Mouse (Mus musculus): ENCODE data around the gene Aqp5. TPM values are rescaled to one million over a fixed set of nuclear protein-coding genes. Genes with fewer than 3 reads are reported as not detected.

The Aqp5 gene
- polyA plus RNA-seq, 1 experiment from 2014 or later: 0.22 TPM

GRCm38 (mm10) chr15:99614753-99615152 lies 24.2 kb downstream of the Aqp5 start:
- Histone ChIP-seq H3K36me3 (replicated peaks) (peaks cover 6% of the 10 kb centered on the region), H3K9ac (no peak overlapping the region), H3K4me1 (peaks cover 22% of the 10 kb centered on the region), H3K27me3 (peaks cover 25% of the 10 kb centered on the region), H3K9me3 (no peaks in the 10 kb centered on the region), H3K4me3 (replicated peaks) (no peak overlapping the region), H3K4me2 (peak overlapping the region; percentile 17; the same call in 1 of the 2 replicates), H3K27ac (no peak overlapping the region)
- WGBS: 3% methylated on average over 12 of the region's 12 CpGs
- ATAC-seq (ENCODE audit: low FRiP score): no peak

DNA sequence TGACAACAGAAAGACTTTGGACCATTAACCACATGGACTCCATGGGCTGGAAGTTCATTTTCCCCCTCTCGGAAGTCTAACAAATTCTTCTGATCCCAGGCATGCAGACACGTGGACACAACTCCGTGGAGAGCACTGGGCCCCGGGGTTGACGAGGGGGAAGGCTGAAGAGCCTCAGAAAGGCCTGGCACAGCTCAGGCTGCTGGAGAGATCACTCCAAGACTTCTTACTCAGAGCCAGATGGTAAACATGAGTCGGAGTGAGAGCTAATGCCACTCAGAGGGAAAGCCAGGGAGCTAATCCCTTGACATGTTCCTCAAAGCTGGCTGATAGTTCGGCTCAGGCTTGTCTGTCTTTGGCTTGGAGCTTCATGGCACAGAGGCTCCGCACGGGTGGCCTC lies 24.7 kb downstream of the Aqp5 start:
- H3K9me3 ChIP-seq: no peaks in the 10 kb centered on the region
- 55% methylated on average over 9 of the region's 9 CpGs for WGBS
- no peak overlapping the region for H3K27ac ChIP-seq
- no peak for ATAC-seq (ENCODE audit: low FRiP score)
- peaks cover 22% of the 10 kb centered on the region for H3K4me1 ChIP-seq
- no peak overlapping the region for H3K4me2 ChIP-seq
- H3K4me3 ChIP-seq (replicated peaks): no peak overlapping the region
- H3K27me3 ChIP-seq: peaks cover 25% of the 10 kb centered on the region
- H3K36me3 ChIP-seq (replicated peaks): peaks cover 9% of the 10 kb centered on the region
- no peak overlapping the region for H3K9ac ChIP-seq

GRCm38 (mm10) chr15:99618595-99618994 lies 28.0 kb downstream of the Aqp5 start:
- no peak for ATAC-seq (ENCODE audit: low FRiP score)
- Histone ChIP-seq H3K9ac (no peak overlapping the region), H3K4me2 (no peak overlapping the region), H3K36me3 (replicated peaks) (peaks cover 41% of the 10 kb centered on the region), H3K27me3 (peaks cover 9% of the 10 kb centered on the region), H3K4me1 (peaks cover 14% of the 10 kb centered on the region), H3K9me3 (no peaks in the 10 kb centered on the region), H3K4me3 (replicated peaks) (no peak overlapping the region), H3K27ac (no peak overlapping the region)
- WGBS: 93% methylated on average over 3 of the region's 3 CpGs

GRCm38 (mm10) chr15:99619821-99620220 lies 29.2 kb downstream of the Aqp5 start:
- Histone ChIP-seq H3K4me3 (replicated peaks) (no peak overlapping the region), H3K27me3 (no peaks in the 10 kb centered on the region), H3K9ac (no peak overlapping the region), H3K4me2 (no peak overlapping the region), H3K36me3 (replicated peaks) (peaks cover 52% of the 10 kb centered on the region), H3K27ac (no peak overlapping the region), H3K4me1 (peaks cover 8% of the 10 kb centered on the region), H3K9me3 (no peaks in the 10 kb centered on the region)
- ATAC-seq (ENCODE audit: low FRiP score): no peak
- WGBS: 89% methylated on average over 4 of the region's 4 CpGs

- no peak overlapping the region for H3K4me3 ChIP-seq (replicated peaks)
- no peak overlapping the region for H3K4me2 ChIP-seq
- H3K4me1 ChIP-seq: no peaks in the 10 kb centered on the region
- H3K27ac ChIP-seq: no peak overlapping the region
- H3K36me3 ChIP-seq (replicated peaks): peaks cover 74% of the 10 kb centered on the region
- H3K9me3 ChIP-seq: no peaks in the 10 kb centered on the region
- H3K9ac ChIP-seq: no peak overlapping the region
- ATAC-seq (ENCODE audit: low FRiP score): no peak
- H3K27me3 ChIP-seq: no peaks in the 10 kb centered on the region
- WGBS: 93% methylated on average over 11 of the region's 11 CpGs
These were observed 31.5 kb downstream of the Aqp5 start for GRCm38 (mm10) chr15:99622063-99622462.

DNA sequence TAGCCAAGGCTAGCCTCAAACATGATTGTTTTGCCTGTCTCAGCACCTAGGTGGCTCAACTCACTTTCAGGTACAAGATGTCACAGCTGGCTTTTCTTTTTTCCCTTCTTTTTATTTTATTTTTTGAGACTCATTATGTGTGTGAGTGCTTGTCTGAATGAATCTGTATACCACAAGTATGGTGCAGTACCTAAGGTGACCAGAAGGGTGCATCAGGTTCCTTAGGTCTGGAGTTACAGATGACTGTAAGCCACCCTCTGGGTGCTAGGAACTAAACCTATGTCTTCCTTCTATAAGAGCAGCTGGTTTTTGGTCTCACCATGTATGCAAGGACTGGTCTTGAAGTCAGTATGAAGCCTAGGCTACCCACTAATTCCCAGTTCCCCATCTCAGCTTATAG lies 41.0 kb downstream of the Aqp5 start:
- ATAC-seq (ENCODE audit: low FRiP score): no peak
- Histone ChIP-seq H3K4me3 (replicated peaks) (no peak overlapping the region), H3K36me3 (replicated peaks) (peaks cover 94% of the 10 kb centered on the region), H3K4me1 (no peaks in the 10 kb centered on the region), H3K9ac (no peak overlapping the region), H3K27ac (no peak overlapping the region), H3K27me3 (no peaks in the 10 kb centered on the region), H3K4me2 (no peak overlapping the region), H3K9me3 (no peaks in the 10 kb centered on the region)

- Histone ChIP-seq H3K4me1 (no peaks in the 10 kb centered on the region), H3K4me3 (replicated peaks) (no peak overlapping the region), H3K36me3 (replicated peaks) (peaks cover 97% of the 10 kb centered on the region), H3K9ac (no peak overlapping the region), H3K9me3 (no peaks in the 10 kb centered on the region), H3K27me3 (no peaks in the 10 kb centered on the region), H3K27ac (no peak overlapping the region), H3K4me2 (no peak overlapping the region)
- WGBS: 91% methylated on average over 7 of the region's 7 CpGs
- ATAC-seq (ENCODE audit: low FRiP score): no peak
These were observed 44.1 kb downstream of the Aqp5 start for GRCm38 (mm10) chr15:99634702-99635101.

DNA sequence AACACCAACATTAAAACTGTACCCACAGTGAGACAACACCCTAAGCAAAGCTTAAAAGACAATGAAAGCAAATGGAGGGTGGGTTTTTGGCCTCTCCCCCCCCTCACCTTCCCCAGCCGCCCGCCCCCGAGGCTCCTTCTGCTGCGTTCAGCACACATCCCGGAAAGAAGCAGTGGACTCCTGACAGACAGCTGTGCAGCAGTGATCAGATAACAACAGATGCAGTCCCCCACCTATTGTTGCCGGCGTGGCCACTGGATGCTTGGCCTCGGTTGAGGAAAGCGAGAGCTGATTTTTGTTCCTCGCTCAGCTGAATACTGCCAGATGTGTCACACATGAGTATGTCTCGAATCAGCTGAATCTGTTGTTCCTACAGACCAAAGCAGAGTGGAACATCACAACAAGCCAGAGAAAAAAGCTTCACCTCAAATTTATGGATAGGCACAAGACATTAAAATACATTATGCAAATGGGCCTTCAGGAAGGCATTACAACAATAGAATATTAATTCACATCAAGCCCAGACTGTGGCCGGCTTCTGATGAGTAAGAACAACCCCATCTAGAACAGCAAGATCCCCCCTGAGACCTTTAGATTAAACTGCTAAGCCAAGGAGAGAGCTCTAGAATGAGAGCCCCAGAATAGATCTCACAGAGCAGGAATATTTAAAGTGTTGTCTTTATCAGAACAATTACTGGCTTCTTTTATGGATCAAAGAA lies 47.0 kb downstream of the Aqp5 start:
- H3K4me2 ChIP-seq: no peak overlapping the region
- WGBS: 71% methylated on average over 12 of the region's 12 CpGs
- H3K4me1 ChIP-seq: no peaks in the 10 kb centered on the region
- H3K27me3 ChIP-seq: no peaks in the 10 kb centered on the region
- no peak overlapping the region for H3K4me3 ChIP-seq (replicated peaks)
- H3K36me3 ChIP-seq (replicated peaks): peaks cover 88% of the 10 kb centered on the region
- no peak overlapping the region for H3K9ac ChIP-seq
- peak overlapping the region; percentile 75 for H3K27ac ChIP-seq
- no peak for ATAC-seq (ENCODE audit: low FRiP score)
- H3K9me3 ChIP-seq: no peaks in the 10 kb centered on the region

GRCm38 (mm10) chr15:99638124-99638485 lies 47.5 kb downstream of the Aqp5 start:
- no peaks in the 10 kb centered on the region for H3K4me1 ChIP-seq
- WGBS: 84% methylated on average over 5 of the region's 5 CpGs
- H3K4me3 ChIP-seq (replicated peaks): no peak overlapping the region
- no peaks in the 10 kb centered on the region for H3K27me3 ChIP-seq
- H3K27ac ChIP-seq: peak overlapping the region; percentile 75
- no peak for ATAC-seq (ENCODE audit: low FRiP score)
- H3K36me3 ChIP-seq (replicated peaks): peaks cover 85% of the 10 kb centered on the region
- H3K9ac ChIP-seq: no peak overlapping the region
- no peak overlapping the region for H3K4me2 ChIP-seq
- H3K9me3 ChIP-seq: no peaks in the 10 kb centered on the region

- Histone ChIP-seq H3K9ac (no peak overlapping the region), H3K27ac (no peak overlapping the region), H3K4me2 (no peak overlapping the region), H3K4me3 (replicated peaks) (no peak overlapping the region), H3K36me3 (replicated peaks) (peaks cover 42% of the 10 kb centered on the region), H3K9me3 (no peaks in the 10 kb centered on the region), H3K27me3 (no peaks in the 10 kb centered on the region), H3K4me1 (peaks cover 35% of the 10 kb centered on the region)
- 90% methylated on average over 6 of the region's 6 CpGs for WGBS
- no peak for ATAC-seq (ENCODE audit: low FRiP score)
These were observed 52.0 kb downstream of the Aqp5 start for GRCm38 (mm10) chr15:99642622-99643021.

DNA sequence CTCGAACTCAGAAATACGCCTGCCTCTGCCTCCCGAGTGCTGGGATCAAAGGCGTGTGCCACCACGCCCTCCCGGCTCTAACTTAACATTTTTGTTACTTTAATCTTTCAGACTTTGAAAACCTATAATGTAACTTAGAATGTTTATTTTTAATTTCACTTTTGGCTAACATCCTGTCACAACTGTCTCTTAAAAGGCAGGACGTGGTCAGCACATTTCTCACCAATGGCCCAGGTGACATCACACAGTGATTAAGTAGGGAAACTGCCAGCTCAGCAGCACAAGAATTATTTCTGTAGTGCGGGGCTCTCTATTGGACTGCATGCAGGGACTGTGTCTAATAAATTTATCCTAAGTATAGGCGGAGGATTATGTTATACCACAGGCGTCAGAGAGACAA lies 53.2 kb downstream of the Aqp5 start:
- WGBS: 76% methylated on average over 10 of the region's 10 CpGs
- Histone ChIP-seq H3K4me1 (peaks cover 46% of the 10 kb centered on the region), H3K9ac (no peak overlapping the region), H3K27me3 (no peaks in the 10 kb centered on the region), H3K4me3 (replicated peaks) (no peak overlapping the region), H3K9me3 (no peaks in the 10 kb centered on the region), H3K4me2 (no peak overlapping the region), H3K27ac (no peak overlapping the region; the same call in 1 of the 2 replicates), H3K36me3 (replicated peaks) (peaks cover 31% of the 10 kb centered on the region)
- no peak for ATAC-seq (ENCODE audit: low FRiP score)
